Mouse (Mus musculus) forebrain, embryonic 13.5 days (tissue): ENCODE data around the gene Hcfc1r1. TPM values are rescaled to one million over a fixed set of nuclear protein-coding genes. Genes with fewer than 3 reads are reported as not detected.
A peak's percentile ranks its signal among the peaks of the same experiment; 100 is the strongest.

Experiments
- ATAC-seq: fragments of 200-750 bp; cut with Nextera tagmentation; 2 replicates; pipeline ENCODE4 v1.8.0; 2017
- H3K27ac ChIP-seq: fragments of 300-500 bp; sonication (generic); 2 replicates; pipeline ENCODE4 v1.5.1; 2015; ENCODE audit warnings: inconsistent platforms, mild to moderate bottlenecking, moderate library complexity
- H3K27me3 ChIP-seq: fragments of 300-500 bp; sonication (generic); 2 replicates; pipeline ENCODE4 v1.6.1; 2015; ENCODE audit warnings: mild to moderate bottlenecking, inconsistent platforms
- H3K36me3 ChIP-seq: fragments of 300-500 bp; sonication (generic); 2 replicates; pipeline ENCODE4 v1.6.1; 2015; ENCODE audit warnings: mild to moderate bottlenecking, inconsistent platforms; ENCODE audit not compliant: poor library complexity, severe bottlenecking
- H3K4me1 ChIP-seq: fragments of 300-500 bp; sonication (generic); 2 replicates; pipeline ENCODE4 v1.6.1; 2015; ENCODE audit warnings: inconsistent platforms
- H3K4me2 ChIP-seq: fragments of 300-500 bp; sonication (generic); 2 replicates; pipeline ENCODE4 v1.6.1; 2015; ENCODE audit warnings: inconsistent platforms, mild to moderate bottlenecking, moderate library complexity
- H3K4me3 ChIP-seq: fragments of 300-500 bp; sonication (generic); 2 replicates; pipeline ENCODE4 v1.5.1; 2015; ENCODE audit warnings: mild to moderate bottlenecking, inconsistent platforms
- H3K9ac ChIP-seq: fragments of 300-500 bp; sonication (generic); 2 replicates; pipeline ENCODE4 v1.6.1; 2015; ENCODE audit warnings: mild to moderate bottlenecking, inconsistent platforms
- H3K9me3 ChIP-seq: fragments of 300-500 bp; sonication (generic); replicated peaks from 2 replicates; pipeline ENCODE4 v1.6.1; 2016; ENCODE audit warnings: inconsistent platforms
- WGBS: fragments of 180-500 bp; shearing (Covaris S2); methylation state at CpG from one replicate; pipeline ENCODE4 v1.1.7; 2015; 5-methylcytosine and 5-hydroxymethylcytosine counted together
- polyA plus RNA-seq: library from polyadenylated mRNA; unstranded; fragments of >200 nt; fragmentation: Nextera tagmentation; extraction: Ambion mirVana; gene quantifications from 2 replicates; pipeline ENCODE4 v1.2.1, GENCODE M21; 2015

The Hcfc1r1 gene
- polyA plus RNA-seq, 1 experiment from 2014 or later: 60.3 TPM

DNA sequence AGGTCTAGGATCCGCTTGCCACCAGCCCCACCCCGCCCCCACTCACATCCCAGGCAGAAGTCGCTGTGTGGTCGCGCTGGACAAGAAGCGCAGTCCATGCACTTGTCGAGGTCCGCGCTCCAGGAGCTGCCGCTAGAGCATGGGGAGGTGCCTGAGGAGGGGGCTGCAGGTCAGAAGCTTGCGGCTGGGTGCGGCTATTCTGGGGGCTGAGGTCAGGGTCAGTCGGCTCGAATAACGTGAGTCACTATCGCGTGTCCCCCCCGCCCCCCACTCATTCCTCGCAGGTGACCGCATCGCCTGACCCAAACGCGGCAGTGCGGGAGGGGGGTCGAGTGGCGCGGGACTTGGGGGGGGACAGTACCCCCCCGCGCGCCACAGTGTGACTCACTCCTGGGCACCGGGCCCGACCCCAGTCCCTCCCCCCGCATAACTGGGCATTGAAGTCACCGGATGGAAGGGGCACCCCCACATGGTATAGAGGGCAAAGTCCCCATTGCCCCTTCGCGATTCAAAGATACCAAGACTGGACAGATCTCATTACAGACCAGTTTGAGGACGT lies 3.2 kb downstream of the Hcfc1r1 start:
- peaks cover 62% of the 10 kb centered on the region for H3K27me3 ChIP-seq
- peak overlapping the region; percentile 49 for H3K4me3 ChIP-seq

DNA sequence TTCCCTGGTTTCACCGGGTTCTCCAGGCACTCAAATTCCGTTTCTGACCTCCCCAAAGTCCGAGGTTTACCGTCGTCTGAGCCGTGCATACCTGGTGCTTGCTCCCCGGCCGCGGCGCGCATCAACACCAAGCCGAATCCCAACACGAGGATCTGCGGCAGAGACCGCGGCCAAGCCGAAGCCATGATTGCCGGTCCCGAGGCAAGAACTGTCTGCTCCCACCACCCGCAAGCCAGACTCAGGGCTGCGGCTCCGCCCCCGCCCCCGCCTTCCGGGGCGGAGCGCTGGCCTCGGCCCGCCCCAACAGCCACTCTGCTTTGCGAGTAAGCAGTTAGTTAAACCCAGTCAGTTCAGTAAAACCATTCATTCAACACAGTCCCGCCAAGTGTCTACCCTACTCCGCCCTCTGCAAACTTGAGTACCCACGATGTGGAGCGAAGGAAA lies 3.9 kb downstream of the Hcfc1r1 start, which contains the start of gene Tnfrsf12a:
Gene Tnfrsf12a, minus strand, starts transcription at position 233 of the 444 bp plus-strand sequence.
- no peaks in the 10 kb centered on the region for H3K36me3 ChIP-seq
- peaks cover 49% of the 10 kb centered on the region for H3K4me1 ChIP-seq
- H3K27ac ChIP-seq: no peak within 1 kb of the TSS
- peak within 1 kb of the TSS; percentile 49 for H3K4me3 ChIP-seq
- peak; percentile 42 for ATAC-seq
- WGBS: under 1% methylated on average over 34 of the region's 34 CpGs
- no peaks in the 10 kb centered on the region for H3K9me3 ChIP-seq
- H3K27me3 ChIP-seq: peaks cover 69% of the 10 kb centered on the region
- peak within 1 kb of the TSS; percentile 91 for H3K4me2 ChIP-seq
- peak within 1 kb of the TSS; percentile 69 for H3K9ac ChIP-seq

More for the DNA sequence above, 3.2 kb downstream of the Hcfc1r1 start:
- peak overlapping the region; percentile 91 for H3K4me2 ChIP-seq
- ATAC-seq: no peak
- H3K27ac ChIP-seq: no peak overlapping the region
- peak overlapping the region; percentile 69 for H3K9ac ChIP-seq
- H3K9me3 ChIP-seq: no peaks in the 10 kb centered on the region
- WGBS: under 1% methylated on average over 37 of the region's 37 CpGs
- peaks cover 49% of the 10 kb centered on the region for H3K4me1 ChIP-seq
- no peaks in the 10 kb centered on the region for H3K36me3 ChIP-seq

DNA sequence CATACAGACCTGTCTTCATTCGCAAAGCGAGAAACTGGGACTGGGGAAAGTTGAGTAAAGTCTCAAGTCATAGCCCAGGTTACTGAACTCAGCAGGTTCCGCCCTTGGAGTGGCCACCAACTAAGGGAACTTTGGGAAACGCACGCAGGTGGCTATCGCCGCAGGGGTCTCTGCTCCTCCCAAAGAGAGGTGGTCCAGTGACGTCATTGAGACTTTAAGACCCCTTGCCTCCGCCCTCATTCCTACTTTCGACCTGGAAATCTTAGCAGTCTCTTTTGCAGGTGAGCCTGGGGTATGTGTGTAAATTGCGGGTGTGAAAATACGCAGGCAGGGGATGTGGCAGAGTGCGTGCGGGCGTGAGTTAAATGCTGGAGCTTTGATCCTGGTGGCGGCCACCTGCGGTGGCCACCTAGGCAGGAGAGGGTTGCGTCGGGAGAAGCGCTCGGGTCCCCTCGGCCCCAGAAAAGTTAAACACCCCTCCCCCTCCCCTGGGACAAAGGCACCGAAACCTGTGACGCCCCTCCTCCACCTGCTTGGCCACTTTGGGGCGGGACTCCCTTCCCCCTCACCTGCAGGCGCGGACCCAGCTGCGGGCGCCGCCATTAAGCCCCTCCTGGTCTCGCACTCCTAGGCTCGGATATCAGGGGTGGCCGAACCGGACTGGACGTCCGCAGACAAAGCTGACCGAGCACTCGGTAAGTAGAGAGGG lies 5.9 kb downstream of the Hcfc1r1 start, which contains the start of gene Cldn6:
Gene Cldn6, plus strand, starts transcription at position 123 of the 709 bp plus-strand sequence.
- Histone ChIP-seq H3K4me3 (peak within 1 kb of the TSS; percentile 21), H3K4me1 (peaks cover 50% of the 10 kb centered on the region), H3K9me3 (no peaks in the 10 kb centered on the region), H3K27me3 (peaks cover 89% of the 10 kb centered on the region), H3K36me3 (no peaks in the 10 kb centered on the region), H3K4me2 (peak within 1 kb of the TSS; percentile 51), H3K9ac (no peak within 1 kb of the TSS), H3K27ac (no peak within 1 kb of the TSS)
- ATAC-seq: no peak
- WGBS: 2% methylated on average over 38 of the region's 38 CpGs

DNA sequence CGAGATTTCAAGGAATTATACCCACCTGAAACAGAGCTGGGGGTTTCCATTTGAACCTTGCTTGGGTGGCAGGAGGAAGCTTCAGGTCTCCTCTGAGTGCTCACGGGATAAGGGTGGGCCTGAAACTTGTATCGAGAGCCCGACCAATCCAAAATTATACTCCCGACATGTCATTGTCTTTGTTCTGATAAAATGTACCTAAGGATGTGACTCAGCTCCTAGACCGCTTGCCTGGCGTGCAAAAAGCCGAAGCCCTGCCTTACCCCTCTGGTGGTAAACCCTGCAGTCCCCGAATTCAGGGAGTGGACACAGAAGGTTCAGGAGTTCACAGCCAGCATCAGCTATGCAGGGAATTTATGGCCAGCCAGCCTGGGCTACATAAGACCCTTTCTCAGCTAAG lies 6.9 kb downstream of the Hcfc1r1 start:
- Histone ChIP-seq H3K27ac (no peak overlapping the region), H3K4me3 (no peak overlapping the region), H3K36me3 (no peaks in the 10 kb centered on the region), H3K9me3 (no peaks in the 10 kb centered on the region), H3K4me1 (peaks cover 44% of the 10 kb centered on the region), H3K9ac (no peak overlapping the region), H3K4me2 (no peak overlapping the region), H3K27me3 (peaks cover 83% of the 10 kb centered on the region)
- no peak for ATAC-seq
- 79% methylated on average over 9 of the region's 9 CpGs for WGBS

DNA sequence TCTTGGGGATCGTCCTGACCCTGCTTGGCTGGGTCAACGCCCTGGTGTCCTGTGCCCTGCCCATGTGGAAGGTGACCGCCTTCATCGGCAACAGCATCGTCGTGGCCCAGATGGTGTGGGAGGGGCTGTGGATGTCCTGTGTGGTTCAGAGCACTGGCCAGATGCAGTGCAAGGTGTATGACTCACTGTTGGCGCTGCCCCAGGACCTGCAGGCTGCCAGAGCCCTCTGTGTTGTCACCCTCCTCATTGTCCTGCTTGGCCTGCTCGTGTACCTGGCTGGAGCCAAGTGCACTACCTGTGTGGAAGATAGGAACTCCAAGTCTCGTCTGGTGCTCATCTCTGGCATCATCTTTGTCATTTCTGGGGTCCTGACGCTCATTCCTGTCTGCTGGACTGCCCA lies 7.7 kb downstream of the Hcfc1r1 start:
- ATAC-seq: no peak
- Histone ChIP-seq H3K27ac (no peak overlapping the region), H3K9ac (no peak overlapping the region), H3K4me2 (no peak overlapping the region), H3K36me3 (no peaks in the 10 kb centered on the region), H3K27me3 (peaks cover 75% of the 10 kb centered on the region), H3K4me3 (no peak overlapping the region), H3K4me1 (peaks cover 37% of the 10 kb centered on the region), H3K9me3 (no peaks in the 10 kb centered on the region)
- WGBS: 76% methylated on average over 10 of the region's 10 CpGs

DNA sequence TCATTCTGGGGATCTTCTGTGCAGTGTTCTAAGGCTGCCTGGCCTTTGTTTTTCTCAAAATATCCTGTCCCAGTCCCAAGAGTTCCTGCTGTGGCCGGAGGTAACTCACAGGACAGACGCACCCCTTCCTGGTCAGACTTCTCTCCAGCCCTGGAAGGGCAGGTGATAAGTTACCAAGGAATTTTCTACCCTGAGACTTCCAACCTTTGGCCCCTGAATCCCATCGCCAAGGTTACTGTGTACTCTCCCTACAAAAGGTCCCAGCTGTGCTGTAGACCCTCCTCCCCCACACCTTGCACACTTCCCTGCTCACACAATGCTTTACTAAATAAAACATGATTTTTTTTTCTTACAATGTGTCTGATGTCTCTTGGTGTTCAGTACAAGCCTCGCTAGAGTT lies 8.7 kb downstream of the Hcfc1r1 start:
- Histone ChIP-seq H3K27ac (no peak overlapping the region), H3K9me3 (no peaks in the 10 kb centered on the region), H3K4me3 (no peak overlapping the region), H3K9ac (no peak overlapping the region), H3K36me3 (no peaks in the 10 kb centered on the region), H3K27me3 (peaks cover 70% of the 10 kb centered on the region), H3K4me1 (peaks cover 27% of the 10 kb centered on the region), H3K4me2 (no peak overlapping the region)
- ATAC-seq: no peak
- WGBS: 72% methylated on average over 4 of the region's 4 CpGs

DNA sequence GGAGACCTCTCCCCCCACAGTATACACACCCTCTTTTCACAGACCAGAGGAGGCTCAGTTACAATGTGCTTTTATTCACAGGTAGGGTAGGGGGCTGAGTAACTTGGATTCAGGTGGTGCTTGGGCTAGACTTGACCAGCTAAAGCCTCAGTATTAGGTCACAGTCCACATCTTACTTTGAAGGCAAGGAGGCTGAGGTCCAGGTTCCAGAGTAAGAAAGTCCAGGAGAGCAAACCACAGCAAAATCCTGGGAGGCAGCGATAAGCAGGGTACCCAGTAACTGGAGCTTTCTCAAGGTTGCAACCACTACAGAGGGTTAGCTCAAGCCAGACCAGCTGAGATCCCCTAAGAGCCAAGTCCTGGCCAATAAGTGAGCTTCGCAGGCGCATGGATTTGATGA lies 9.1 kb downstream of the Hcfc1r1 start:
- H3K4me2 ChIP-seq: no peak overlapping the region

DNA sequence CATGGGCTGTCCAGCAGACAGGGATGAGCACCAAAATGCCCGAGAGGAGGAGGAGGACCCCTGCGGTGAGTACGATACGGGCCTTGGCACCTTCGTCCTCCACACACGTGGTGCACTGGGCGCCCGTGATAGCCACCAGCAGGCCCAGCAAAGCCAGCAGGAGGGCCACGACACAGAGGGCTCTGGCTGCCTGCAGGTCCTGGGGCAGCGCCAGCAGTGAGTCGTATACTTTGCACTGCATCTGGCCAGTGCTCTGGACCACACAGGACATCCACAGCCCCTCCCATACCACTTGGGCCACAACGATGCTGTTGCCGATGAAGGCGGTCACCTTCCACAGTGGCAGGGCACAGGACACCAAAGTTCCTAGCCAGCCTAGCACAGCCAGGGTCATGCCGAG lies 9.8 kb downstream of the Hcfc1r1 start:
- H3K36me3 ChIP-seq: no peaks in the 10 kb centered on the region
- no peak overlapping the region for H3K9ac ChIP-seq
- peak overlapping the region; percentile 6; the same call in 1 of the 2 replicates for H3K4me3 ChIP-seq
- H3K9me3 ChIP-seq: no peaks in the 10 kb centered on the region
- ATAC-seq: no peak
- peak overlapping the region; percentile 39 for H3K4me2 ChIP-seq
- peaks cover 22% of the 10 kb centered on the region for H3K4me1 ChIP-seq
- H3K27ac ChIP-seq: no peak overlapping the region
- peaks cover 62% of the 10 kb centered on the region for H3K27me3 ChIP-seq
- 26% methylated on average over 15 of the region's 15 CpGs for WGBS

More for the DNA sequence above, 9.1 kb downstream of the Hcfc1r1 start:
- H3K27me3 ChIP-seq: peaks cover 67% of the 10 kb centered on the region
- H3K36me3 ChIP-seq: no peaks in the 10 kb centered on the region
- H3K27ac ChIP-seq: no peak overlapping the region
- H3K4me1 ChIP-seq: peaks cover 24% of the 10 kb centered on the region
- H3K9me3 ChIP-seq: no peaks in the 10 kb centered on the region
- no peak for ATAC-seq
- WGBS: 70% methylated on average over 3 of the region's 3 CpGs
- no peak overlapping the region for H3K9ac ChIP-seq
- H3K4me3 ChIP-seq: no peak overlapping the region

DNA sequence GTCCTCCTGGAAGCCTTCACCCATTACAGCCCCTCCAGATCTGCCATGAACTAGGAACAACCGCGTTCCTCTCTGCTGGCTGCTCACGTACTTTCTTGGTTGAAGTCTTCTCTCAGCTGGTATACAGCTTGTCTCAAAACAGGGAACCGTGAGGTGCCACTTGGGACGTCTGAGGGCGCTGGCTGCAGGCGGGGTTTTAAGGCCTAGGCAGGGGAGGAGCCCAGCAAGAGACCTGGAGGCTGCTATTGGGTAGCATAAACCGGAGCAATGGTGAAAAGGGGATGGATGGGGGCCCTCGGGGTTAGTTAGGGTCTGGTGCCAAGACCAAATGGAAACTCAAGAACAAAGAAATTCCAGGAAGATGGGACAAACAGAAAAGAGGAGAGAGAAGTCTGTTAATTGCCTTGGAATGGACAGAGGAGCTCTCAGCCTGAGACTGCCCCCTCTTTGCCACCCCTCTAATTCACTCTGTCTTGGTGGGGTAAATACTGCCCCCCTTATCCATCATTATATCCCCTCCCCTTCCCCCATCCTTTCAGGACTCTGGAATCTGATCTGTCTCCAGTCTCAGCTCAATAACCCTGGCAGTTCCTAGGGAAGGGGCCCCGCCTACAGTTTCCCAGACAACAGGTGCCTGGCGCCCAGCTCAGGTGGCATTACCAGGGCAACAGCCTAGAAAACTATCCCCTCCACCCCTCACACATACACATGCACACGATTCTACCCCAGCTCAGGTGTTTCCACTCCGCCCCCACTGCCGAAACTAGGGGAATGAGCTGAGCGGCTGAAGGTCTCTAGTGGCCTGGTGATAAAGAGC lies 10.7 kb downstream of the Hcfc1r1 start, which contains the start of gene Cldn9:
Gene Cldn9, minus strand, starts transcription at position 171 of the 817 bp plus-strand sequence.
- Histone ChIP-seq H3K9ac (no peak within 1 kb of the TSS), H3K36me3 (no peaks in the 10 kb centered on the region), H3K9me3 (no peaks in the 10 kb centered on the region), H3K27ac (no peak within 1 kb of the TSS), H3K4me1 (peaks cover 21% of the 10 kb centered on the region), H3K4me2 (peak within 1 kb of the TSS; percentile 39), H3K4me3 (peak within 1 kb of the TSS; percentile 6; the same call in 1 of the 2 replicates), H3K27me3 (peaks cover 54% of the 10 kb centered on the region)
- peak; percentile 58; the same call in 1 of the 2 replicates for ATAC-seq
- 15% methylated on average over 15 of the region's 15 CpGs for WGBS

DNA sequence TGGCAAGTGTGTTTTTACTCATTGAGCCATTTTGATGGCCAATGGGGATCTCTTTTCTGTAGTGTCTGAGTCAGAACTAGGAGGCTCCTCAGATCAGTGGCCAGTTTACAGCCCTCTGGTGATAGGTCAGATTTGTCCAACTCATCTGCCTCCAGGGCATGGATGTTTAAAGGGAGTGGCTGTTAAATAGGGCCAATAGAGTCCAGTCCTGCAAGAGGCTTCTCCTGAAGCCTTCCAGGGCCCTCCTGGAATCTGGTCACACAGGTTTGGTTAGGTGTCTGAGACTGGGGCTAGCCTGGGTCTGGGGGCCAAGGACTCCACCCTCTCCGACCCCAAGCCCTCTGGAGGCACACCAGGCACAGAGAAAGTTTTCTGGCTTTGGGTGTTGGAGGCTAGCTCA lies 21.1 kb downstream of the Hcfc1r1 start:
- H3K27ac ChIP-seq: no peak overlapping the region
- H3K4me3 ChIP-seq: no peak overlapping the region
- H3K4me2 ChIP-seq: no peak overlapping the region
- peaks cover 6% of the 10 kb centered on the region for H3K4me1 ChIP-seq
- WGBS: 54% methylated on average over 1 of the region's 1 CpGs
- H3K9ac ChIP-seq: no peak overlapping the region
- no peak for ATAC-seq
- peaks cover 31% of the 10 kb centered on the region for H3K27me3 ChIP-seq
- H3K36me3 ChIP-seq: no peaks in the 10 kb centered on the region
- H3K9me3 ChIP-seq: no peaks in the 10 kb centered on the region

DNA sequence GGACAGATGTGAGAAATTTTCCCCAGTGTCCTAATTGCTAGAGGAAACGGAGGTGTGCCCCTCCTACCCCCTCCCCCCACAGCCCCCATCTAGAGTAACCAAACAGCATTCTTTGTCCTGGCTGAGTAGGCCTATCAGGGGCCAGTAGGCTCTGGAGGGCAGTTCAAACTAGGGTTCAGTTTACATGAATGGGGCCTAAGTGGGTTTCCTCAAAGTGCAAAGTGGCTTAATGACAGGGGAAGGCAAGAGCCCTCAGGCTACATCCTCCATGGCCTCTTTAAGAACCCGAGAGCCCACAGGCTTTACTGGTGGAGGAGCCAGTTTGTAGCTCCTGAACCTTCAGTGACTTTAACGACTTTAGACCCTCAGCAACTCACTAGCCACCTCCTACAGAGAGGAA lies 22.4 kb downstream of the Hcfc1r1 start:
- ATAC-seq: no peak
- WGBS: 6% methylated on average over 3 of the region's 3 CpGs
- H3K27ac ChIP-seq: no peak overlapping the region
- H3K4me2 ChIP-seq: no peak overlapping the region
- no peak overlapping the region for H3K9ac ChIP-seq
- no peak overlapping the region for H3K4me3 ChIP-seq
- peaks cover 6% of the 10 kb centered on the region for H3K4me1 ChIP-seq
- no peaks in the 10 kb centered on the region for H3K36me3 ChIP-seq
- peaks cover 44% of the 10 kb centered on the region for H3K27me3 ChIP-seq
- no peaks in the 10 kb centered on the region for H3K9me3 ChIP-seq
